Mouse (Mus musculus) CD4-positive helper T cell, adult 2 months (primary cell): ENCODE results near the gene Abcc4.

Experiments
- DNase-seq: peaks from one replicate; pipeline ENCODE4 v3.0.0-alpha.2; 2012; ENCODE audit warnings: low read depth, missing footprints, low spot score

Abcc4 gene

DNA sequence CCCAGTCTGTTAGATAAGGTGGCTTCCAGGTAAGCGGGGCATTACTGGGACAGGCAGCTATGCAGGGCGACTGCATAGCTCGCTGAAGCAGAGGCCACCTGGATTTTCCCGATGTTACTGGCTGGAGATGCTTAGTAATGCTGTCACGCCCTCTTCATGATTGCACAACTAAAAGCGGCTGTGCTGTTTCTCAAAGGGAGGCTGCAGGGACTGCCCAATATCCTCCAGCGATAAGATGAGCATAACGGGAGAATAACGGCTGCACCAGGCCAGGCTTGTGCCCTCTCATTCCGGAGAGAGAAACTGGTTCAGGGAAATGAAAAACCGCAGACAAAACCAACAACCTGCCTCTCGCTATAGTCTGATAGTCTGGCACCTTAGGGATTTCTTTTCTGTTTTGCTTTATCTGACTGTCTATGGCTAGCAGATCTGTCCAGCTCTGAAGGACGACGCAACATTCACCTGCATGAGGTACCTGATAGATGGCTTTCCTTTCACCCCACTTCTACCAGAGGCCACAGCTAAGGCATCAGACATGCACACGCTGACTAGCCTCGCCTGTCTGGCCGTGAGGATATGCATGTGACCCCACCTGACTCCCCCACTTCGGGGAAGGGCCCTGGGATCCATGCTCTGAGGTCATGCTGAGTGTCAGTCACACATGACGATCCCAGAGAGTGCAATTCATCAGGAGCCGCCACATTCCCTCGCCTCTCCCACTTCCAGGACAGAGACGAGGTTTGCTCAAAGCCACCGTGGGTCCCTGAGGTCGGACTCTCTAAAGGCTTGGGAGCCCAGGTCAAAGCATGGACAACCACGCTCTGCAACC is 67.4 kb downstream of the Abcc4 start:
- no peak for DNase-seq

DNA sequence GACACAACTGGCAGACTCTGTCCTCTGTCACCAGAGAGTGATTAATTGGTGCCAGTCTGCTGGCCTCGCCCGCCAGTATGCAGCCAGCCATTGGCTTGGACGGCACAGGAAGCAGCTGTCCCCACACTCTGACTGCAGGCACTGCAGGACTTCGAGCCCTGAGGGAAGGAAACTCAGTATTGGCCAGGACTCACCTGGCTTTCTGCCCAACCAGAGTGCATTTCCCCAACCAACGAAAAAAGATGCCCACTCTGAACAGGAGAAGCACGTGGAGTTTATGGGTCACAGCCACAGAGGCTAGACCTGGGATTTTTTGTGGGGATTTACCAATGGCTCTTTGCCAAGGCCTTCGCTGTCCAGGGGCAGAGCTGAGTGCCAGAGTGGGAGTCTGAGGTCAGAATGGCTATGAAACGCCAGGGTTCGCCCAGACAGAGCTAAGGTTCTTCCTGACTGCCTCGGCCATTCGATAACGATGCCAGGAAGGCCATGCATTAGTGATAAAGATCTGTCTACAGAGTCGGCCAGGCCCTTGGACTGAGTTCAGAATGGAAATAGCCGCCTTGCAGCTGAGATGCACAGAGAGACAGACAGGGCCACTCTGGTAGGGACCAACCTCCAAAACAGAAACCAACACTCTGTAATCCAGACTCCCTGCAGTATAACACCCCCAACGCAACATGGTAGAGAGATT is 70.4 kb downstream of the Abcc4 start:
- DNase-seq, result no peak

- no peak for DNase-seq
Measured at GRCm38 (mm10) chr14:118629649-118630048, 76.4 kb downstream of the Abcc4 start.

- no peak for DNase-seq
Measured at GRCm38 (mm10) chr14:118621449-118621789, 84.6 kb downstream of the Abcc4 start.

GRCm38 (mm10) chr14:118620773-118621448 is 85.1 kb downstream of the Abcc4 start:
- DNase-seq, result no peak

GRCm38 (mm10) chr14:118616698-118617311 is 89.2 kb downstream of the Abcc4 start:
- DNase-seq, result peak; percentile 43

GRCm38 (mm10) chr14:118613734-118614133 is 92.3 kb downstream of the Abcc4 start:
- no peak for DNase-seq

- no peak for DNase-seq
Measured at GRCm38 (mm10) chr14:118611714-118612113, 94.3 kb downstream of the Abcc4 start.

DNA sequence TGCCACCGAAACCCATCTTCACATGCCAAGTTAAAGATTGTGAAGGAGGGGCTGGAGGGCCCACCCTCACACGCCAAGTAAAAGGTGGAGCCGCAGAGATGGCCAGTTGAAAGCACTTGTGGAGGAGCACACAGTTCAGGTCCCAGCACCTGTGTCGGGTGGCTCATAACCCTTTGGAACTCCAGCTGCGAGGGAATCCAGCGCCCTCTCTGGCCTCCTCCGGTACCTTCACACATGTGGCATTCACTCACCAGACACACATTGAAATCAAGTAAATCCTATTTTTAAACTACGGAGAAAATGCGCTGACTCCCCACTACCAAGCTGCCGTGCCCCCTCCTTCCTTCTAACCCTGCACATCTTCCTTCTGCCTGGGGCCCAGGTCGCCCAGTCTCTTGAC is 95.2 kb downstream of the Abcc4 start:
- no peak for DNase-seq

DNA sequence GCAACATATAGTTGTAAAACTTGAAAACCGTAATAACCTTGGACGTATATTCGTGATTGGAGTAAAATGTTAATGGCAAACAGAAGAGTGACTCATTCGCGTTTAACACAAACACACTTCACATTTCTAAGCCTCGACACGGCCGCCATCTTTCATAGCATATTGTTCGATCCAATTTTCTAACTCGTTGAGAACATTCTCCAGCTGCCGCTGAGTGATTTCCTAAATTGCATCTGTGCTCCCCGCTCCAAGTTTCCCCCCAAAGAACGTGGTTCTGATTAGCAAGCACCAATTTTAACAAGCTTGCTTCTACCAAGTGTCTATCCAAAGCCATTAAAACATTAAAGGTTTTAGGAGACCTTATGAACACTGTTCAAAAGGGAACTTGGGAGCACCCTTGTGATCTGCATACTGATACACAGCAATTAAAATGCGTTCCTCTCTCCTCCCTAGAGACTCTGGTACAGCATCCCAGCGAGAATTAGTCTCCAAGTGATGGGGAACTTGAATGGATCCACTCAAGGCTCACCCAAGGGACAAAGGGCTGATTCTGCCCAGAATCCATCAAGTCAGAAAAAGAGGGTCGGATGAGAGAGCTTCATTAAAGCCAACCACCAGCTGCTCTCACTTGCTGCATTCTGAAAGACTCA is 97.1 kb downstream of the Abcc4 start:
- DNase-seq, result no peak

- DNase-seq, result no peak
Measured at GRCm38 (mm10) chr14:118608317-118608716, 97.7 kb downstream of the Abcc4 start.

GRCm38 (mm10) chr14:118606476-118606875 is 99.5 kb downstream of the Abcc4 start:
- no peak for DNase-seq

GRCm38 (mm10) chr14:118604903-118605302 is 101.1 kb downstream of the Abcc4 start:
- no peak for DNase-seq

- DNase-seq, result no peak
Measured at GRCm38 (mm10) chr14:118602031-118602430, 104.0 kb downstream of the Abcc4 start.

DNA sequence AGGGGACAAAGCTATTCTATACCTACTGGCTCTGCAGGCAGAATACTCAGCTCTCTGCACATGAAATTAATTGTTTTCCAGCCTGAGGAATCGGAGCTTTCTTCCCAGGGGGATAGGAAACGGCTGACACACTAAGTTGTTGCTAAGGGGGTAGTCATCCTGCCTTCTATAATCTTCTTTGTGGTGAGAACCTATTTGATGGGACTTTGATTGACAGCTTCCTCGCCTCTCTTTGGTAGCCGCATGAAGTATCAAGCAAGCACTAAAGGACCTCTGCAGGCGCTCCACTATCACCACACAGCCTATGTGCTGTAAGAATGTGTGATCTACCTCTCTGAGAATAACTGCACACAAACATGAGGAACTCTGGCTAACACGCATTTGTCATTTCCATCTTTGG is 105.3 kb downstream of the Abcc4 start:
- no peak for DNase-seq

GRCm38 (mm10) chr14:118598757-118599156 is 107.3 kb downstream of the Abcc4 start:
- no peak for DNase-seq

DNA sequence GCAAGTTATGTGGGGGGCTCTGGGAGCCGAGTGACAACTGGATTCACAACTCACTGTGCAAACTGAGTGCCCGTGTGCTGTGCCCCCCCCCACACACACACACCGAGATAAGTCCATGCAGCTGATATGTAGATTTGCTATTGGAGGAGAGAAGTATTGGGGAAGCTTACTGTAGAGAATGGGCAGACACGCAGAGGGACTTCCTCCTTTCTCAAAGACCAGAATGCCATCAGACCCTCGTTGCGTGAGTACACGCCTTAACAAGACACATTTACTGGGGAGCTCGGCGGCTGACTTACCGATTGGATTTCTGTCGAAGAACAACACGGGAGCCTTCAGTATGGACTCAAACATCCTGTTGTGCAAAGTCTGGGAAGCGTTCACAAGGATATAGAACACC is 111.6 kb downstream of the Abcc4 start:
- no peak for DNase-seq

GRCm38 (mm10) chr14:118591477-118592403 is 114.3 kb downstream of the Abcc4 start:
- peak; percentile 15 for DNase-seq

DNA sequence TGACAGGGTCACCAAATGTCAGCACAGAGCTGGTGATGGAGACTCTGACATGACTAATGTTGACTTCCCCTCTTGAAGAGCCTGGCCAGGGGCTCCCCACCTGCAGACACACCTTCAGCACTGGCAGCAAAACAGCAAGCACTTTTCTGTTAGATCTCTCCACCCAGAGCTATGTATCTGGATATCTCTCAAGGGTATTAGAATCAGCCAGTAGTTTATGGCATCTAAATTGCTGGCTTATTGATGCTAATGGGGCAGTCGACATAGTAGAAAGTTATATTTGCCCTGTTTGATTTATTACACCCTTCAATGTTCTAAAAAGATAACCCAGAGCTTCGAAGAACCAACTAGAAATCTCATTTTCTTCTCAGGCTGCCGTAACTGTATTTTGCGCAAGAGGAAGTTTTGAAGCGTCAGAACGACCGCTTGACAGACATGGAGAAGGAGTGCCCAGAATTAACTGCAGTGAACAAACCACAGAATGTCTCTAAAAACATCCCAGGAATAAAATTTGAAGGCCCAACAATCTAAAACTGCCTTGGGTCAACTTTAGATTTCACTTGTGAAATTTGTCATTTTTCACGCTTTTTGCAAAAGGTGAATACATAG is 123.6 kb downstream of the Abcc4 start:
- DNase-seq, result no peak

GRCm38 (mm10) chr14:118581673-118582072 is 124.3 kb downstream of the Abcc4 start:
- no peak for DNase-seq
